Mouse (Mus musculus): ENCODE data around the gene Tunar.

GRCm38 (mm10) chr12:105338256-105338977 is 4.7 kb downstream of the Tunar start:
- TF ChIP-seq CTCF (IDR thresholded peaks at IDR 0.05; ENCODE audit: low read depth) (no peak), EP300 (IDR thresholded peaks at IDR 0.05; ENCODE audit: low read depth) (no peak)
